Mouse (Mus musculus) layer of hippocampus, adult 11-12 months (tissue): ENCODE results near the gene Zic5.
"Not testable (repeated sequence)": the region's sequence is repeated elsewhere in the genome, so short reads cannot be mapped to it uniquely, and the experiment has no call there.

Source experiments
- DNase-seq: peaks from one replicate; pipeline ENCODE4 v3.0.0; 2022; ENCODE audit warnings: low spot score

The Zic5 gene

DNA sequence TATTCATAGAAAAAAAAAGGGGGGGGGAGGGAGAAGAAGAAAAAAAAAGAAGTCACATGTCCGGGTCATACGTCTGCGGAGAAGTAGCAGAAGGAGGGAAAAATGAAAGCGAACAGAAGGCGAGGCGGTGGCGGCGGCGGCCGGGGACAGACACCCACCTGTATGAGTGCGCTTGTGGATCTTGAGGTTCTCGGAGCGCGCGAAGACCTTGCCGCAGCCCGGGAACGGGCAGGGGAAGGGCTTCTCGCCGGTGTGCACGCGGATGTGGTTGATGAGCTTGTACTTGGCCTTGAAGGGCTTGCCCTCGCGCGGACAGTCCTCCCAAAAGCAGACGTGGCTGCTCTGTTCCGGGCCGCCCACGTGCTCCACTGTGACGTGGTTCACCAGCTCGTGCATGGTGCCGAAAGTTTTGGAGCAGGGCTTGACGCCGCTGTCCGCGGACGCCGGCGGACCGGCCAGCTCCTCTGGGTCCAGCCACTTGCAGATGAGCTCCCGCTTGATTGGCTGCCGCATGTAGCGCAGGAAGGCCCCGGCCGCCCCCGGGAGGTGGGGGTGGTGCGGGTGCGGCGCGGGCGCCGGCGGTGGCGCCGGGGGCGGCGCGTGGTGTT lies 1.6 kb downstream of the Zic5 start:
- not testable (repeated sequence) for DNase-seq

DNA sequence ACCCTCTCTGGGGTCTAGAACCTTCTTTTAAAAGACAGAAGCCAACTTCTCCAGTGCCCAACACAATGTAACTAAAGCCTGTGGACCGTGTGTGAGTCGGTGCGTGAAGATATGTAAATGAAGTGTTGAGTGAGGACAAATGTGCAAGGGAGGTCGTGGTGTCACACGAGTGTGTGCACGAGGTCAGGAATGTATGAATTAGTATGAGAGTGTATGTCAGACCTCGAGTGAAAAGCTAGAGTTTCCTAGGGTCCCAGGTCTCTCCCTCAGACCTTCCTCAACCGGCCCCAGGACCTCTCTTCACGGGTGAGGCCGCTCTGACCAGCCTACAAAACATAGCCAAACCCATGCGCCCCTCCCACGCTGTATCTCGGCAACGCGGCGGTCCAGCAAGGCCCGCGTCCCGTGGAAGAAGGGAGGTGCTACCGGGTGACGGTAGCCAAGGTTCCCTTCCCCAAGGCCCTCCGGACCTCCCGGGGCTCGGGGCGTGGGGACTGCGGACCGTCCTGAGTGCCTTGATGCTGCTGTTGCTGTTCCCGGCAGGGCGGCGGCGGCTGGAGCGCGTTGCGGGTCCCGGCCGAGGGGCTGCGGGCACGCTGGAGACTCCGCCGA lies 2.3 kb downstream of the Zic5 start:
- DNase-seq, result no peak

DNA sequence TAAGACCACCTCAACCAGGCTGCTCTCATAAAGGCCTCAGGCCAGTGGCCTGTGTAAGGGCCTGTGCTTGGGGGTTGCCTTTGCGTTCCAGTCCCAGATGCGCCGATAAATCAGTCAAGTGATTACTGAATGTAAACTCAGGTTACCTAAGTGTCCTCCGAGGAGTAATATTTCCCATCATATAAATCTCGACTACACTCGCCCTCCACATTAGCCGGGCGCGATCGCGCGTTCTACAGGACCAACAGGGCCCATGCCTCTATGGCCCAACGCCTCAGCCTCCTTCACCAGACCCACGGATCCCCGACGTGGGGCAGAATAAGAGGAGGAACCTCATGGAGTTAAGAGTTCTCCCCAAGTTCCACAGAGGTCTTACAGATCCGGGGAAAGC lies 2.8 kb downstream of the Zic5 start:
- no peak for DNase-seq

DNA sequence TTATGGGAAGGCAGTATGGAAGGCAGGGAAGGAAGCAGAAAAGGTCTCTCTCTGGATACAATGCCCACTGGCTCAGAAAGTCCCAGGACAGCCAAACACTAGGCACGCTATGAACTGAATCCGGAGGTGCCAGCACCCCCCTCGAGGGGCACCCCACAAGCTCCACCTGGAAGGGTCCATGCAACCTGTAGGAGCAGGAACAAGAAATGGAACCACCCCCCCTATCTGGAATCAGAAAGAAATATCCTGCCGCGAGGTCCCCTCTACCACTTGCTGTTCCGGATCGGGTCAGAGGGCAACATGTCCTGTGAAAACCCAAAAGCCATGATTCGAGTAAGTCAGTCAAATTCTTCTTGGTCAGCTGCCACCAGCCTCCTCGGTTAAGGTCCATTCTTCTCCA lies 3.5 kb downstream of the Zic5 start:
- DNase-seq, result no peak

DNA sequence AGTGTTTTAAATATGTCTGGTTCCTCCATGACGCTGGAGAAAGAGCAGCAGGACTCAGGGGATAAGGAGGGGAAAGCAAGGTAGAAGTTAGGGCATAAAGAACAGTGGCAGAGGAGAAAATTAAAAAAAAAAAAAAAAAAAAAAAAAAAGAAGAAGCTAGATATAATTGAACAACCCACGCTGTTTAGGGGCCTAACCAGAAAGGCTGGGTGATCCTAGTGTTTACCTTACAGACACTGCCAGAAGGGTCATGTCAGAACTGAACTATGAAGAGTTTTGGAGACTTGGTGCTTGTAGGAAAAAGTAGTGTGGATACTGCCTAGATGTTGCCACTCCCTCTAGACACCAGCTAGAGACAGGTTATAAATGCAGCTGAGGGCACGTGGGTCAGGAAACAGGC lies 4.0 kb downstream of the Zic5 start:
- DNase-seq, result no peak

DNA sequence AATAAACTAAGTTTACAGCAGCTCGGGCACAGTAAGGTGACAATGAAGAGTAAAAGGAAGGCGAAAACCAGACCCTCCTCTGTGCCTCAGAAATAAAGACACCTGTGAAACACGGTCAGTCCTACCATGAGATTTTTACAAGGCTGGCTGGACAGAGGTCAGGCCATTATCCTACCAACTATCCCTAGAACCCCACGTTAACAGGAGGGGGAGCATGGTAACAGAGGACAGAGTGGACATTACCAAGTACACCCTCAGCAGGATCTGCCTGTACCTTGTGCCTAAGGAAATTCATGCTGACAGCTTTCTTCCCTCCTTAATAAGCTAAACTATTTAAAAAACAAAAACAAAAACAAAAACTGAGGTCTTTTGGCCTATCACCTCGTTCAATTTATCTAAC lies 5.3 kb downstream of the Zic5 start:
- DNase-seq, result no peak

DNA sequence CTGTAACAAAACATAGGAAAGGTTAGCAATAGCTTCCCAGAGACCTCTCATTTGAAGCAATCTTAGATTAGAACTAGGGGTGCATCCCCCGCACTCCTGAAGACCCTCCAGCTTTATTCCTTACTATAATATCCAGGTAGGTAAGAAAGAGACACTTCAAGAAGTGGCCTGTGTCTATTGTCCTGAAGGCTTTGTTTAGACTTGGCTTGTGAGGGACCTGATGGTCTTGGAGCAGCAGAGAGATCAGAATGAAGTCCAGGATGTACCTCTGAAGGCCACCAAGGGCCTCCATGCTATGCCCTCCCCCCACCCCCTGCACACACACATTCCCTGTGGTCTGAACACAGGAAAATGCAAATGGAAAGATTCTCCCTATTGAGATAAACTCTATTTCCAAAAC lies 5.7 kb downstream of the Zic5 start:
- DNase-seq, result no peak

DNA sequence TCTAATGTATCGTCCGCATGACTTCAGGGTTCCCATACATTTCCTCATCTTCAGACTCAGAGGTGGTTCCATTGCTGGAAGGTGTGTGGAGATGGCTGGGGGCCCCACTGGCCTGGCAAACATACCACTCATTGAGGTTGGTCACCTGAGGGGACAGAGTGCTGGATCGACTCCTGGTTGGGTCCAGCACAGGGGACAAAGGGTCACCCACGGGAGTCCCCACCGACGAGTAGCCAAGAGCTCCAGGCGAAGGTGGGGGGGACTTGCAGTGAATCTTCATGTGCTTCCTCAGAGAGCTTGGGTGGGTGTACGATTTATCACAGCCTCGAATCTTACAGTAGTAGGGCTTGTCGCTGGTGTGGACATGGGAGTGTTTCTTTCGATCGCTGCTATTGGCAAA lies 6.1 kb downstream of the Zic5 start:
- not testable (repeated sequence) for DNase-seq

DNA sequence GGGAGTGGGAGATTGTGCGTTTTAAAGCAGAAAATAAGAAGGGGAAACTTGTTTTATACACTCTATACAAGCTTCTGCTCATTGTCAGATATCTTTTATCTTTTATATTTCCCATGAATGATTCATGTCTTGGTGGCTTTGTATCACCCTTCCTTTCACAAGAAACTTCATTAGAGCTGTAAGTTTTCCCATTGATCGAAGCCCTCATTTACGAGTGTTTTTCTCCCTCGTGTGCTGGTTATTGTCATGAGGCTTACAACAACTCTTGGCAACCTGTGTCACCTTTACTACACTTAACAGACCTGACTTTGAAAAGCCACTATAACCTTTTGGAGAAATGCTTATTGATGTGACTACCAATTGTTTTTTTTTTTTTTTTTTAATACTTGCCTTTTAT lies 9.9 kb downstream of the Zic5 start:
- DNase-seq, result no peak

DNA sequence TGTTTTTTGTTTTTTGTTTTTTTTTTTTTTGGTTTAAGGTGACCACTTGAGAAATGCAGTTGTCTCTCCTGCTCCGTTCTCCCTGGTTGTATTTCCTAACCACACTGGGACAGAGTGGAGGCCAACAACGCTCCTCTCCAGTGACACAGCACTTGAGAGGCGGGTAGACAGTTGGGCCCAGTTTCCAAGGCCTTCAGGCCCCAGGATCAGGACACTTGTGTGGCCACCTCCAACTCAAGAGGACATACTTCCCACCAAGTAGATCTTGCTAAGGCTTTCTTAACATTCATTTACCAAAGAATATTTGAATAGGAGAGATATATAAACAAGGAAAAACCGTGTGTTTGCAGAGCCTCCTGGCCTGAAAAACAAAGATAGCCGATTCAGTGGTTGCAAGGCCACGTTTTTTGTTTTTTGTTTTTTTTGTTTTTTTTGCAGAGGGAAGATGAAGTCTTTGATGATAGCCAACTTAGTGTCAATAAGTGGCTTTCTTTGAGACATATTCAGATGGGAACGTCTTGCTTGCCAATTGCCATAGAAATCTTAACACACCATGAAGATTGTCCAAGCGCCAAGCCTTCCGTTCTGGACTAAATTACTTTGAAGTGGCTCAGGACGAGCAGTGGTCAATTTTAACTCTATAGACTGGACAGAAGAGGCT lies 10.4 kb downstream of the Zic5 start:
- DNase-seq, result no peak

DNA sequence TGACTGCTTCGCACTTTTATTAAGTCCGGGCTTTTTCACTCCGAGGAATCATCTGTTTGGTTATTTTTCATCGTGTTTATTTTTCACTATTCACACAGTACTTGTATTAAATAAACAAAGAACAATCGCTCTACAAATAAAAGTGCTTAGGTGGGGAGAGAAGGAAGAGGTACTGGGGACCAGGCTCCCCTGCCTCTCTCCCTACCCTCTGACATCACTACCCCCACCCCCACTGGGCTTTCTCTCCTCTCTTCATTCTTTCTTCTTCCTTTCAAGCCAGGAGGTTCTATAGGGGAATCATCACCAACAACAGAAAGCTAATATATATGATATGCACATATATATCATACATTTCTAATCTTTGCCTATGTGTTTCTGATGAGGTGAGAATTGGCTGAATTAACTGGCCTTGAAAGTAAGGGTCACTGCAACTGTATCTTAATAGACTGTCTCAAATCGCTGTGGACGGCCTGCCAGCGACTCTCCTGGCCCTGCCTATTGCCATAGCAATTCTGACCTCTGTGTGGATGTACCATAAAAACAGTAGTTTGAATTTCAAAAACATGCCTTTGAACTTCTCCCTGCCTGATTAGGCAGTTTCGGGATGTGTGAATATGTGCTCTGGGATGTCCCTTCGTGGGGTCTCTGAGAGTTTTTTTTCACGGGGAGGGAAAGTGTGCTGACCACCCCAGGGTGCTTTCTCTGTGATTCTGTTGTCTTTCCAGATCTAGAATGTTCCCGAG lies 11.3 kb downstream of the Zic5 start:
- no peak for DNase-seq

DNA sequence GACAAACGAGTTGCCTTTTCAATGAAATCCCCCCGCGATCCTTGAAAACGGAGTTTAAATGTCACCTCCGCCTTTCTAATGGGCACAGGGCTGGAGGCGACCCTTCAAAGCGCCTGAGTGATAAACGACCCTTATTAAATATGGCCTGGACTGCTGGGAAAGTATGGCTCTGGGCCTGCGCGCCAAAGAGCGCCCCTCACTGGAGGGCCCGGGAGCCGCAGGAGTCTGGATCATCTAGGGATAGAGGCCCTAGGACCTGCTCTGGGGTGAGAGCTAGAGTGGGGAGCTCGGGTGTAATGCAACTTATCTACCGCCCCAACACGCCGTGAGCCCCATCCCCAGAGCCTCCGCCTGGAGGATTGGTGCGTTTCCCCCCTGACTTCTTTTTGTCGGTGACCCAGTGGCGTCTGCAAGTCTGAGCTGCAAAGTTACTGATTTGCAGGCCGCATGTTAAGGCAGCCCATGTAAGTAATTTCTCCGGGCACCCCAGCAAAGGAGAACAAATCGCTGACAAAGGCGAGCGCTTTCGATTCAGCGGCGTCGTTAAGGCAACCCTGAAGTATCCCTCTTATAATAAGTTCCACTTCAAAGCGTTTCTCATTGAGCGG lies 12.0 kb downstream of the Zic5 start:
- DNase-seq, result no peak

DNA sequence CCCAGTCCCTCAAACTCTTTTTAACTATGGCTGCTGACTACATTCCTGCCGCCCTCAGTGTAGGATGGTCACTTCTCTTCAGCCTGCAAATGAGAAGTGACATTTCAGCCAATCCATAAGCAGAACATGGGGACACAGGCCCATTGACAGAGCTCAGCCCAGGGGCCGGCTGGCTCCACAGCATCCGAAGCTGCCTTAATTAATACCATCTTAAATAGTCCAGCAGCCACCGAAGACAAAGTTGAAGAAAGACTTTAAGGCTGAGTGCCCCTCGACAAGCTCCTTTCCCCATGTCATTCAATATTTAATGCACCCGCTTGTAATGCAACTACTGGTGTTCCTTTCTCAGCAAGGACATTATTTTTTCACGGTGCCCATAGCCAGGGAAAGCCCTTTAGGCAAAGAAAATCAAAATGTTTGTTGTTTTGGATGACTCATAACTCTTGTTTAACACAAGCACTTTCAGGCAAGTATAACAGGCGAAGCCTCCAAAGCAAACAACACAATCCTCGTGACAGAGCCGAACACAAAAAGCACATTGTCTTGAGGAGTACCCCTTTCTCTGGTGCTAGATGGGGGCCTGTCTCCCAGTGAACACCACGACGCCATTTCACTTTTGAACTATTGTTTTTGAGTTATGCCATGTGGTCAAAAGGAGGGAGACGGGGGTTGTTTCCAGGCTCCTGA lies 12.6 kb downstream of the Zic5 start:
- no peak for DNase-seq

DNA sequence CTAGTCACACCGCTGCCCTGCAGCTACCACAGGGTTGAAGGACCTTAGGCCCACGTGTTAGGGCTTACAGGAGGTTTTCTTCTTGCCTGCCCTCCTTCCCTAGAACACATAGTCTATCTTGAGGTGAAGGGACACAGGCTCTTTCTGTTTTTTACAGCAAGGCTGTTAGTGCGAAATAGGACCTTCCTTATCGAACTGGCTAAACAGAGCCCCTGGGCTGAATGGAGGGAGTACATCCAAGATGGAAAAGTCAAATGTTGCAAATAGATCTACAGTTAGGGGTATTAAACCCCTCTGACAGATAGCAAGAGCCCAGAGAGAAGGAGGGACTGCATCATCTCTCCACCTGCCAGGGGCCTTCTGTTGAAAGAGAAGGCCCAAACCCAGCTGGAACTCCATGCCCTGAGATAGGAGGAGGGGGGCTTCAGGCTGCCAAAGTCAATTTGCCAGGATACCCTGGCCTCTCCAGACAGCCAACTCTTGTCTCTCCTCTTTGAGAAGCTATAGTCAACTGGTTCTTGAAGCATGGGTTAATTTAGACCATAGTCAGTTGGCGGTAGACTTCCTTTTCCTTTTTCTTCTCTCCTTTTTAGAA lies 13.8 kb downstream of the Zic5 start:
- DNase-seq, result no peak

DNA sequence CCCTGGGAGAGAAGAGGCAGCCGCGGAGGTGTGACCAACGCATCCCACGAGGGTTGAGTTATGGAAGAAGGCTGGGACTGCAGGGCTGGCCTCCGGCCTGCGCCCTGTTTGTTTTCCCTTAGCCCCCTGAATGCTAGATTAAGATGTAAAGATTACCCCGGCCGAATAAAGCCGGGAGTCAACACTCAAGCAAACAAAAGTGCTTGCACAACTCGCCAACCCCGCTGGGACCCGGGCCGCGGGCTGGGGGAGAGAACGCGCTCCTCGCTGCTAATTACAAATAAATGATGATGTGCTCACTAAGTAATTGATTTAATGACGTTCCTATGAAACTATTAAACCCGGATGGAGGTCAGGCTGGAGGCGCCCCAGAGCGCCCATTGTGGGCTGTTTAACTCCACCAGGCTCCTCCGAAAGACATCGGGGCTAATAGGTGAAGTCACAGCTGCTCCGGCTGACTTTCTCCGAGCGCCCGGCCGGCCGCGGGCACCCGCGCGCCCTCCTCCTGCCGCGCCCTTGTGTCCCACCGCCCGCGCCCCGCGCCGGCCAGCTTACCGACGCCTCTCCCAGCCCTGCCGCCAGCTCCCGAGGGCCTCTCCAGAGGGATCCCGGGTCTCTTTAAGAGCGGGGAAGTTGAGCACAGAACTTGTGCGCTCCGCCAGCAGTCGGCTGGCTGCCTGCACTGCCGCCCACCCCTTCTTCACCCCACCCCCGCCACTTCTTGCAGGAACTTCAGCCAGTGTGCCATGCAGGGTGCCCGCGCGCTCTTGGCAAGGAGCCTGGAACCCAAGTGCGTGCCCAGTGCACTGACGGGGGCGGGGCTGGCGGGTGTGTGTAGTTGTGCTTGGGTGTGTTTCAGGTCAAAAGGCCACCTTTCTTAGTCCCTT lies 14.7 kb downstream of the Zic5 start, which contains the start of gene Gm5089:
Gene Gm5089 (minus strand): TSS at position 620 of the 887 bp plus-strand sequence.
- peak; percentile 36 for DNase-seq

DNA sequence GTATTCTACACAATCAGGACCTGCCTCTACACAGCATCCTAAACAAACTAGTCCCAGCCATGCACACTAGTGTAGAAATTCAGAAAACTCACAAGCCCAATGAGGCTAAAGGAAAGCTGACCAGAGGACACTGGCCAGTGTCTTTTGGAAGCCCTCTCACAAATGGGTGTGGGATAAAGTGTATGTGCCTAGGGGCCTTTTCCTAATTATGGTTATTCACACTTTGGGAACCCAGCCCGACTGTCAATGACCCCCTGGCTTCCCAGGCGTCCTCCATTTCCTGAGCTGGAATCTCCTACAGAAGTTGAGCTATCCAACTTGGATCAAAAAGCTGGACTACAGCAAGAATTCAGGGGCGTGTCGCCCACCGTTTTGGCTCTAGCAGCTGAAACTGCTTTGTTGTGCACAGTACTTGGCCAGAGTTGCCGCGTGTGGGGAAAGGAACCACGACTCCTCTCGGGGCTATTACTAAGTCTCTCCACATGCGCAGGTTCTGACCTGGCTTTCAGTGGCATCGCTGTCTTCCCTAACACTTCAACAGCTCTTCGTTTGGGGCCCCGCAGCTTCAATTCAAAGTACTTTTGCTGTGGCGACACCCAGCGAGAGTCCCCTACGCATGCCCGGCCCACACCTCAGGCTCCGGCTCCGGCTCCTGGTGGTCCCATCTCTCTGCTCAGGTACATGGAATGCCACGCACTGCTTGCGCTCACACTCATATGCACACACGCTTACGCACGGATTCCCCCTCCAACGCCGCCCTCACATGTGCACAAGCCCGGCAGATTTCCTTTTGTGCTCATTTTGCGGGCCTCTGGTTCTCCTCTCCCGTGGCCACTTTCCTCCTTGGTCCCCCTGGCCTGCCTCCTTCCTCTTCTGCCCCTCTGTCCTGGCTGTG lies 15.6 kb downstream of the Zic5 start:
- DNase-seq, result no peak

DNA sequence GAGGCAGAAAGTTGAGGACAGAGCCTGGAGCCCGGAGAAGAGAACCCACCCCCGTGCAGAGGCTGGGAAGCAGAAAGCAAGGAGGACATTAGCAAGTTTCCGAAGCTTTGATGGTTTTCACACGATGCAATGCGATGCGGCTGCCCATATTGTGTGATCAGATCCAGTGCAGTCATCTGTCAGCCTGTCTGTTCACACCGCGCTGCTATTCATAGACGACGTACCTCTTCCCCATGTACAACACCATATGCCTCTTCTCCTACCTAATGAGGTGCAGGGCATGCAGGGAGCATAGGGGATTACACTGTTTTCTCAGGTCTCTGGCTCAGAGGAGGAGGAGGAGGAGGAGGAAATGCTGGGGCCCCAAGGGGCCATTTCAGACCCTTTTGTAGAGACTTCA lies 28.6 kb downstream of the Zic5 start:
- DNase-seq, result no peak

DNA sequence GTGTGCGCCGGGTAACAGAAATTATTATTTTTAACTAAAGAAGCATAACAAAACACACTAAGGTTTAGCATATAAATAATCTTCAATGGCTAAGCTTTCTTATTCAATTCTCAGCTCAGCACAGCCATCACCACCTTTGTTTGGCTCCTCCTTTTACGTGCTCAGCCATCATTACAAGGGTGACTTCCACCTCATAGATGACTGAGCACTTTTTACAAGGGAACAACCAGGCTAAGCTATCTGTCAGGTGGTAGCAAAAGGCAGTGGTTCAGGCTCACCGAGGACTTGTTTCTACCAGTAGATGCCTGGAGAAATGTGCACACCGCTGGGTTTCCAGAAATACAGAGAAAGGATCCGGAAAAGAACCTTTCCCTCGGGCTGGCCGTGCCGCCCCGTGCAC lies 31.4 kb downstream of the Zic5 start:
- DNase-seq, result no peak

DNA sequence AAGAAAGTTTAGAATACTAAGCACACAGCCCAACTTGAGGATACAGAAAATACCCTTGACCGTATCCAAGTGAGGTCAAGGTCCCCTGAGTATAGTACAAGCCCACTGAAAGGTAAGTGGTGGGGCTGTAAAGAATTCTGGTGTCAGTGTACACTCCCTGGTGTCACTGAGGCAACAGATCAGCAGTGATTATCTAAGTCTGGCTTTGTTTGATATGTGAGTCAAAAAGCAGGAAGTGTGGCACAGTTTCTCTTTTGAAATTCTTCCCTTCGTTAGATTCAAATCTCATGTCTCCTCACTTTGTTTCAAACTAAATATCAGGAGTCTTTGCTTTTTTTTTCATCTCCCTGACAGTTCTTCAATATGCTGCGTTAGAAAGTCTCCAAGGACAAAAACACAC lies 32.9 kb downstream of the Zic5 start:
- no peak for DNase-seq

DNA sequence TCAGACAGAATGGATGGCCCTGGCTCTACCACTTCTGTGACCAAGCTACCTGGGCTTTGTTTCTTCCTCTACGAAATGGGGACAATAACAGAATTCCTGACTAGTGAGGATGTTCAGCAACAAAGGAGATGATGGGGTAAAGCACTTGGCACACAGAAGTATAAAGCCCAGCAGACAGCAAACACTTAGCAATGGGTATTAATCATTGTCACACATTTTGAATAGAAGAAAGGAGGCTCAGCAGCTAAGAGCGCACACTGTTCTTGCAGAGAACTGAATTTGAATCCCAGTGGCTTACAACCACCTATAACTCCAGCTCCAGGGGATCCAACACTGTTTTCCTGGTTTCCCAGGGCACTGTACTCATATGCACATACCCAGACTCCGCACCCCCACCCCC lies 37.8 kb downstream of the Zic5 start:
- no peak for DNase-seq
